Mouse (Mus musculus): ENCODE data around the gene Spata5. TPM values are rescaled to one million over a fixed set of nuclear protein-coding genes. Genes with fewer than 3 reads are reported as not detected.
"Not testable (repeated sequence)": the region's sequence is repeated elsewhere in the genome, so short reads cannot be mapped to it uniquely, and the experiment has no call there.

Spata5 gene
- total RNA-seq, 2 experiments from 2014 or later = 15.6 to 18.3 TPM

DNA sequence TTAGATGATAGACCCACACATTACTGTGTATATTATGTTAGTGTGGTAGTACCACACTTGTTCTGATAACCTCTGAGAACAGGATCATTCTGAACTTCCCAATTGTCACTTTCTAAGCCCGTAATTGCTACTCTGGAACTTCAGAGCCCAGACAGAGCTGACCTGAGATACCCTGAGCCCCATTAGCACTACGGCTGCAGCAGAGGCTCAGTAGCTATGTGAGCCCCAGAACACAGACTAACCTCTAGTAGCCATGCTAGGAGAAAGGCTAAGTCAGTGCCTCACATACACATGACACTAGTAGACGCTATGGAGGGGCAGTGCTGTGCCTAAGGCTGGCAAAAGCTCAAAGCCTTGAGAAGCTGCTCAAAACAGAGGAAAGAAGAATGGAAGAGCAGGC lies 141.8 kb downstream of the Spata5 start:
- DNase-seq = no peak
- intact Hi-C loops (cut with DNase I) = no loop called here

DNA sequence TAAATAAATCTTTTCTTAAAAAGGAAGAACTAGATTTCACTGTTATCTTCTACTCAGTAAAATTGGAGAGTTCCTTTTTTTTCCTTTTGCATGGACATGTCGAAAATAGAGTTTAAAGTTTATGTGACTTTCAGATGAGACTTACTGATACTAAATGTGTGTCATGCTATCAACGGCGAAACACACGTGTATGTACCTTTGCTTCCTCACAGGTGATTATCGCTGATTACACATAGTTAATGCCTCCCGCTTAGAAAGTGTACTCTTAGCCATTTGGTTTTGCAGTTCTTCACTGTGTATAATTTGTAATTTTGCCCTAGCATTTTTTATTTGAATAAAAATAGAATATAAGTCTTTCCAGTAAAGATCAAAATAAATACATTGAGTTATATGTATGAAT lies 146.4 kb downstream of the Spata5 start:
- intact Hi-C loops (cut with DNase I) = no loop called here

DNA sequence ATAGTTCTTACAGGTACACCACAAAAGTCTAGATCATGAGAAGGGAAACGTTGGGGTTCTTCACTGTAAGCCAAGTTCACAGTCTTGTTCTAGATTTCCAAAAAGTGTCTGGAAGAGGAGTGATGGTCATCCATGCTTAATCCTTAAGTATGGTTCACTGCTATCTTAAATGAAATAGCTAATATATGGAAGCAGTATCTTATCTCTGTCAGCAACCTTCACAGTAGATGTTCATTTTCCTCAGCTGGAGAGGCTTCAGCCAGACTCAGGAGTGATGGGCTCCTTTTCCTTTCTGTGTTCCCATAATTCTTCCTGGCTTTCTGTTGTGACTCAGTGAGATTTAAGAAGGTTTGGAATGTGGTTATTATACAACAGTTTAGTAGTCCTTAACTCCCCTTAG lies 147.8 kb downstream of the Spata5 start:
- no peak for DNase-seq
- intact Hi-C loops (cut with DNase I) = no loop called here

More for the DNA sequence above, 146.4 kb downstream of the Spata5 start:
- DNase-seq = no peak

DNA sequence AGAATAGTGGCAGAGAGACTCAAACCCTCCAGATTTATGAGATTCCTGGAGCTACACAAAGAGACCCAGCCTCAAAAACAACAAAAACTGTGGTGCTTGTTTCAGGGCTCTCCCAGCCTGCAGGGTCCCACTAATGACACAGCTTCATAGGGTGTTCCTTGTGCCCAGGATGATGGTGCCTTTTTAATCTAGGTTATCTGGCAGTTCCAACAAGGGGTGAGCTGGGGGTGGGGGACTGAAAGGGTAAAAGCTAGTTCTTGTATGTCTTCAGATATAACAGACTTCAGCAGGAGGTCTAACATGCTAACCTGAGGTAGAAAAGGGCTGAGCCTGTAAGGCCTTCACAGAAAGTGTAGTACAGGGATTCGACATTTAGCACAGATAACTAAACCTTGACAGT lies 149.1 kb downstream of the Spata5 start:
- intact Hi-C loops (cut with DNase I) = no loop called here
- DNase-seq = no peak

DNA sequence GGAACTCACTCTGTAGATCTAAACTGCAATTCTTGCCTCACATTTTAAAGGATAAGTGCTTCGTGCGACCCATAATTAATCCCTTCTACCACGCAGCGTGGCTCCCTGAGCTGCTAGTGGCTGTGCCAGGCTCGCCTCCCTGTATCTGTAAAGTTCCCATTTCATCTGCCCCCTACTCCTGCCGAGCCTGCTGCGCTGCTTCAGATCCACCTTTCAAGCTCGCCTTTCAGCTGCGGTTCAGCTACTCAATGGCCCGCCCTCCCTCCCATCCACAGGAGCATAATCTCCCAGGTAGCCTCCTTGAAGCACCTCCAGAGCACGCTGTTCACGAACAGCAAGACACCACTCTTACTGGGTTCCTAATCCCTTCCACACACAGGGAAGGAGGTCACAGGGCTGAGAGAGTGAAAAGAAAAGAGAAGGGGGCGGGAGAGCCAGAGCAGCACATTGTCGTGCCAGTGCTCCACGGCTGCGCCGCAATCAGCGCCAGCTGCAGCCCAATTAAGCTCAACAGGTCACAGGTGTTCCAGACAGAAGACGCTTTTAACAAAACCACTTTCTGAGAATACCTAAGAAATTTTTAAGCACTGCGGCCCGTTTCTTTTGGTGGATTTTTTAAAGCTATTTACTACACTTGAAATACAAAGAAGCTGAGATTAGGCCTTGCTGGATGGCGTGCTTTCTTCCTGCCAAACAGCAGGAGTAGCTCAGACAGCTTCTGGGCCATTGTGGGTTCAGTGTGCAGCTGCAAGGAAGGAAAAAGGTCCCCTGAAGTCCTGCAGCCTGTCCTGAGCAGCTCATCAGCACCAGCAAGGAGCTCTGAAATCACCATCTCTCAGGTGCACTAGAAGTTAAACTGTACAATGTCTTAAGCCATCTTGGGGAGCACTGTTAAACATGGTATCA lies 150.2 kb downstream of the Spata5 start:
- no peak for DNase-seq
- intact Hi-C loops (cut with DNase I) = no loop called here

DNA sequence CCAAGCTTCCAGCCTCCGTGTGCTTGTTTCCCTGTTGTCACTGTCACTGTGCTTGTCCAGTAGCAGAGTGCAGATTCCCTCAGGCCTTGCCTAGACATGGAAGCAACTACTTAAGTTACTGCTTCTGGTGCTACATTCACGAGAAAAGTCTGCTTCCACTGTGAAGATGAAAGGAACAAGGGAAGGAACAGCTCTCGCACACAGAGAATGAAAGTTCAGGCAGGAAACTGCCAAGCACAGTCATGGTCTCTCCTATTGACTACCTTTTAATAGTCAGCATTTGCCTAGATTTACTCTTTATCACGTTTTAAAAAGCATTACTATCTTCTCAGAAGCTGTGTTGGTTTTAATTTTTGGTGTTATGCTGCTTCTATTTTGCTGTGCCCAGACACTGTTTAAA lies 151.9 kb downstream of the Spata5 start:
- DNase-seq = no peak
- intact Hi-C loops (cut with DNase I) = no loop called here

DNA sequence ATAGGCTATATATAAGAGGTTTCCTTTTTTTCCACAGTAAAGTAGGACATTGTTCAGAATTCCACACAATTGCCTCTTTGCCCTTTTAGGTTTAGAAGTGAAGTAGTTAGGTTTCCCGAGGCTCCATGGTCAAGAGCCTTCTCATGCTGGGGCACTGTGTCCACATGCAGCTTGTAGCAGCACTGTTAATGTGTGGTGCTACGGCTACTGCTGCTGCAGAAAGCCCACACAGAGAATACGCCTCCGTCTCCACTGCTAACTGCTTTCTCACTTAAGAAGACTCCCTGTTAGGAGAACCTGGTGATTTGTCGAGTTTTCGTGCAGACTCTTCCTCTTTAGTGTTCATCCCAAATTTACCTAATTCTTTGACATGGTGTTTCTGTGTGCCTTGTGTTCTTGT lies 152.4 kb downstream of the Spata5 start:
- intact Hi-C loops (cut with DNase I) = no loop called here

DNA sequence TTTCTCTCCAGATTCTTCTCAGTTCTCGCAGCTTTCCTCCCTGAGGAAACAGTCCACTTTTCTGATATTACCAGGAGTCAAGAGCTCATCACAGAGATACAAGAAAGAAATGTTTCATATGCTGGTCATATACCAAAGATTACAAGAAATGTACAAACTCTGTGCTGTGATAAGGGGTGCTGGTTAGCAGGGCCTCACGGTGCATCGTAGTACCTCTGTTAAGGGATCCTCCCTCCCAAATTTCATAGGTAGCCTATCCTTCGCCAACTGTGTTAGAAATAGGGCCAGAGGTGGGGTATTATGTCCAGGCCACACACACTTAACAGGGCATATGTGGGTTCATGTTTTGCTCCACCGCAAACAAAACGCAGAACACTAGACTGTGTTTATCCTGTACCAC lies 157.1 kb downstream of the Spata5 start:
- intact Hi-C loops (cut with DNase I) = no loop called here

More for the DNA sequence above, 152.4 kb downstream of the Spata5 start:
- DNase-seq = no peak

DNA sequence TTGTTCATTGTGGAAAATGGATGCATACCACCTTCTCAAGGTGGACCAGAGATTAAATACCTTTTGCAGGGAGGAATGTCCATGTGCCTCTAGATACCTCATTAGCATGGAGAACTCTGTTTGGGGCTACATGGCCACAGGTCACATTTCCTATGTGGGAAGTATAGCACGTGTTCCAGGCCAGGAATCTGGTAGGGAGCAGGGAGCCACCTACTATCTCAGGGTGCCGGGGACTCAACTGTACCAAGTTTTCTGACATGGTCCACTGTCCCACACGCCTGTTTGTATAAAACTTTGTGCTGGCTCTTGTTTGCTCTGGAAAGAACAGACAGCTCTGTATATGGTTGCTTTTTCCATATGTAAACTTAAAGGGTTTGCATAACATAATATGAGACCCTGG lies 158.0 kb downstream of the Spata5 start:
- no peak for DNase-seq
- intact Hi-C loops (cut with DNase I) = no loop called here

More for the DNA sequence above, 157.1 kb downstream of the Spata5 start:
- no peak for DNase-seq

DNA sequence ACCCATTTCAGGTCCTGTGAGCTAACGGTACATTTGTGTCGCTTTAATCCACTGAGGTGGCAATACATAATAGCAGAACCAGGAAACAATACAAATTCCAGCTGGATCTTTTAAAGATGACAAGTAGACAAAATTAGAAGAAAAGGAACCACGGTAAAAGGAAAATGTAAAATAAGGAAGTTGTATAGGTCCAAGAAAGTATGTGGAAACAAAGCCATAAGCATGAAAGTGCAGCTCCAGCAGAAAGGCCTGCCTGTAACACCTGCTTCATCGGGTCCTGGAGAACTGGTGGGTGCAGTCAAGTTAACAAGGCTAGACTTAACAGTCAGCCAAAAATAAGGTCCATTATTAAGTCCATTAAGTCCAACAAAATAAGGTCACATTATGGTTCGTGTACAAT lies 164.9 kb downstream of the Spata5 start:
- no peak for DNase-seq
- intact Hi-C loops (cut with DNase I) = no loop called here

DNA sequence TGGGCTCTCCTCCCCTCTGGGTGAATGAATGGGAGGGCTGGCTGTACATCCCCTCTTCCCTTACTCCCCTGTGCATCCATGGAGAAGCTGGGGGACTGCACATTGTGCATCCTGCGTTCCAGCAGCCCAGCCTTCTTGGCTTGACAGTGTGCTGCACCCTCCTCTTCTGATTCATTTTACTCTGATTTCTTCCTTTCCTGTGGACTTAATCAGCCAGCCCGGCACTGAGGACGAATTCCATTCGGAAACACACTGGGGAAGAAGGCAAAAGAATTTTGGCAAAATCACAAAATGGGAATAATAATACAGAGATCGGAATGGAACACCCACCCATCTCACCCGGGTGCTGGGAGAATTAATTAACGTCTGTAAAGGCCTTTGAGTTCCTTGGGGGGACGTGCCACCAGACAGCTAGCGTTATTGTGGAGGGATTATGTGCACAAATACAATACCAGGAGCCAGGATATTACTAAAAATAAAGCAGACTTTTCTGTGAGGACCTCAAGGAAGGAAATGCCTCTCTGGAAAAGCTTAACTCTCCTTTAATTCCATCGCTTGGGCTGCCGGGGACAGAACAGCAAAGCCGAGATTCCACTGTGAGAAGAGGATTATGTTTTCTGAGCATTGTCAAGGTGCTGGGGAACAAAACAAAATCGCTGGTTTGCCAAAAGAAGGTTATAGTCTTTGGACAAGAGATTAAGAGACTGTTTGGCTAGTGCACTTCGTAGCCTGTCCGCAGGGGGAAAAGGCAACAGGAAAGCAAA lies 166.5 kb downstream of the Spata5 start:
- intact Hi-C loops (cut with DNase I) = loop anchor here (5.0 kb wide), 1 partner anchor 69 kb away; no protein-coding TSS in a partner anchor

DNA sequence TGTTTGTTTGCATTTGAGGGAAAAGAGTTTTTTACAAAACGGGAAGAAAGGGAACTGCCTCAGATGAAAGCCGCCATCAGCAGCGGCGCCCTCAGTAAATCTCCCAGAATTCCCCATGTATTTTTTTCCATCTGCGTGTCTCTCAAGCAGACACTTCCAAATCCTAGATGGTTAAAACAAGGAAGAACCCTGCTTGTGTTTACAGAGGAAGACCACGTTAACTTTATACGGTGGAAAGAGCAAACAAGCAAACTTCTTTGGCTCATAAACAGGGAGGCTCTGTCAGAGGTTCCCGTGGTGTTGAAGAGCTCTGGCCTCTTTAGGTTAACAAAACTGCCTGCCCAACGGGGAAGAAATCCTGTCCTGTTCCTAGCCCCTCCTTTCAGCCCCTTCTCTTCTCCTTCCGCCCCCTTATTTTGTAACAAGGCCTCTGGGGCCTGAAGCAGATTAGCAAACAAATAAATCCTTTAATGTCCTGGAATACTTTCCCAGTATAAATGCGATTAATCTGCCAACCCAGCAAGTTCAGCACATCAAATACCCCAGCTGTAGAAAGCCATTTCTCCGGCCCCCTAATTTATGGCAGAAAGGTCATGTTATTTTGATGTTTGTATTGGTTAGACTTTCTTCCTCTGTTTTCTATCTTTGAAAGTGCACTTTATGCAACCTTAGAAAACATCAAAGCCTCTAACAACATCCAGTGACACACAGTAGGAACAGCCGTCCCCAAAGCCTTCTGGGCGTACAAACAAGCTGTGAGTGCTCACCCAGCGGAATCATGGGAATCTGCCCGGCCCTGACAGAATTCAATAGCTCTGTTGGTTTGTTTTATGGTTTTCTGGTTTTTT lies 167.3 kb downstream of the Spata5 start:
- peak in 1 of 2 experiments; percentile 23 for DNase-seq
- intact Hi-C loops (cut with DNase I) = loop anchor here (5.0 kb wide), 1 partner anchor 70 kb away; no protein-coding TSS in a partner anchor

More for the DNA sequence above, 166.5 kb downstream of the Spata5 start:
- peak; percentile 26 to 28 for DNase-seq

DNA sequence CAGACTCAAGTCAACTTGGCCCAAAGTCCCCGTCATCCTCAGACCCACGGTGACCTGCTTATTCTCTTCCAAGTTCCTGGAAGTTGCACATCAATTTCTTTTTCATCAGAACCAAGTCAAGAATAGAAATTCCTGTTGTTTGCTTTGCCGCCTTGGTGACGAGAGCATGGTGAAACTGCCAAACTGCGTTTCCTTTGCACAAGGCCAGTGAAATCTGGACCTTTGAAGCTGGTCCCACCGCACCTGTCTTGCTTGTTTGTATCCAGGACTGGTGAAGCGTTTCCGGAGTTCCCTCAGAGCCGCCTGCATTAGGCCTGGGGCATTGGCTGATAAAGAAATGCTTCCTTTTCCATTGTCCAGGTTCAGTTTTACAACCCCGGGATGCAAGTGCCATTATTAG lies 176.0 kb downstream of the Spata5 start:
- DNase-seq = peak in 1 of 2 experiments; percentile 28
- intact Hi-C loops (cut with DNase I) = no loop called here

DNA sequence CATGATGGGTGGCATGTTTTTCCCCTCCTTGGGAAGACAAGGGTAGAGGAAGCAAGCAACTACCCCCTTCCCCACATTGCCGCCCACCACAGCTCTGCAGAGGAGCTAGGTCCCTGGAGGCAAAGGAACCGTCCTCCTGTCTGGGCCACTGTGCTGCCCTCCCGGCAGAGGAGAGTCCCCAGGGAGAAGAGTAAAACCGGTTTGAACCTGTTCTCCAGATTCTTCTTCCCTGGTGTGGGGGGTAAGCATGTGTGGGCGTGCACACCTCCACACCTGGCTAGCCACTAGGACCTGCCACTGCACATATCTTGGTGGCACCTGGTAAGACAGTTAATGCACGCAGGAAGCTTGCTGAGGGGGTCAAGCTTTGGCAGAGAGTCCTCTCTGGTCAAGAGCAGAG lies 176.8 kb downstream of the Spata5 start:
- intact Hi-C loops (cut with DNase I) = no loop called here

DNA sequence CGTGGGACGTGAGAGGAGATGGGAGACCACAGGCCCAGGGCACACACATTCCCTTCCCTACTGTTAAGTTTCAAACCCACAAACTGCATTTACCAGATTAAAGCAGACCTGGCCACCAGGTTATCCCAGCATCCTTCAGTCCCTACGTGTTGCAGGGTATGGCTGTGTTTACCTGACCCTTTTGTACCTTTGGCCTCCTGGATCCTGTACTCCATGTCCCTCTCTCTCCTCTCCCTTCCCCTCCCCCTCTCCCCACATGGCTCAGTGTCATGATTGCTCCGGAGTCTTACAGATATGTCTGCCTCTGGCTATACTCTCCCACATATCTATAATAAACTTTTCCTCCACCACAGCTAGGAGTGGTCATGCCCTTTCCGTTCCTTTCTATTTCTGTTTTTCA lies 177.5 kb downstream of the Spata5 start:
- intact Hi-C loops (cut with DNase I) = no loop called here
- DNase-seq = no peak

More for the DNA sequence above, 176.8 kb downstream of the Spata5 start:
- no peak for DNase-seq

DNA sequence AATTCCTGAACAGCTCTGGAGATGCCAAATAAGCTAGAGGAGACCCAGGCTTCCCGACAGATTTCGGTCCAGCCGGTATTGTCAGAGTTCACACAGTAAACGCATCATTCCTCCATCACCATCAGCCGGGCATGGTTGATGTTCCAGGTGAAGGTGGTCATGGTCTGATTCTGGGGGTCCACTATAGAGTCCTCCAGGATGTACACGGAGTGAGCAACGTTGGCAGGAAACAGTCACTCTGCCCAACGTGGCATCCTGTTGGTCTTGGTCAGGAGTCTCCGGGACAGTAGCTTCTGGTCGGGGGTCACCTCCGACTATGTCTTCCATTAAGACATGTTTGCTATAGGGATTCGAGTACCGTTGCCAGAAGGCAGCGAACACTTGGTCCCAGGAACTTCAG lies 179.9 kb downstream of the Spata5 start:
- DNase-seq; intact Hi-C loops (cut with DNase I): not testable (repeated sequence)

DNA sequence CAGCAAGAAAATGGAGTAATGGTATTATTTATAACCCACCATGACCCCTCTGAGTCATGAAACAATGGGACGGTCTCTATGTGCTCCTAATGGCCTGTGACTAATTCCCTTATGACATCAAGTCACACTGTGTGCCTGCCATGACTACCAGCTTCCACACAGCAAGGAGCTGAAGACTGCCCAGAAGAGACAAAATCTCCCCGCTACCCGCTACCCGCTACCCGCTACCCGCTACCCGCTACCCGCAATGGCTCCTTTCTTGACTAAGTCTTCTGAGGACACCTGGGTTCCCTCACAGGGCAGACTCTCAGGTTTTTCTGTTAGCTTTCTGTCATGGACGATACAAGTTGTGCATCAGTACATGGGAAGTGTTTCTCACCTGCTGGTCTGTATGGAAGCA lies 182.7 kb downstream of the Spata5 start:
- no peak for DNase-seq
- intact Hi-C loops (cut with DNase I) = no loop called here

DNA sequence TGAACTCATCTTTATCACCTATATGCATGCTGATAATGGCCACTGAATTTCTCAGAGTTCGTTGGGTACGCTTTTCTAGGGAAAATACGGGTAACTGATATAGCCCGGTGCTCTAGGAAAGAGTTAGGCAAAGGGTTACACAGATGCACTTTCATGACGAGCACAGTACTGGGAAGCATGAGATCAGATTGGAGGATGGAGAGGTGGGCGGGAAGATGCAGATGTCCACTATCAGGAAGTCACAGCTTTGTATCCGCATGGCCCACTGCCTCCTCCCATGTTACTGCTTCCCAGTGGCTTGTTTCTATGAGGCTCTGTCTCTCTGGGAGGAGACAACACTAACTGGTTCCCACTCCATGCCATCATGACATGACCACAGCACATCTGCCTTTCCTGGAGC lies 183.2 kb downstream of the Spata5 start:
- DNase-seq = no peak
- intact Hi-C loops (cut with DNase I) = no loop called here

DNA sequence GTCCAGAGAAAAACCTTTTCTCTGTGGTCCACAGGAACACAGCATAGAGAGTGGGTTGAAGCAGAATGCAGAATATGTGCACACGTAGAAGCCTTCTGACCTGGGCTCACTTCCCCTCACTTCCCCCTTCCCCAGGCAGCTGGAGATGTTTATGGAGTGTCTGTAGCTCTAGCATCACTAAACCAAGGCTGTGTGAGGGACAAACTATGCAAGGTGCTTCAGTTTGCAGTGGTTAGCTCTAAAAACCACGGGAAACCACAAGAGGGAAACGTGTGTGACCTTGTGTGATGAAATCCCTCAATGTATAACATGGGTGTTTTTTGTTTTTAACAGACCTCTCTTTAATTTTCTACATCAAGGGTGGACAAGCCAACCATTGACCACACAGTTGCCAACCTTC lies 183.8 kb downstream of the Spata5 start:
- DNase-seq = no peak
- intact Hi-C loops (cut with DNase I) = no loop called here
